Mouse (Mus musculus): Measurements from ENCODE around the gene Gtf3c2. TPM values are rescaled to one million over a fixed set of nuclear protein-coding genes. Genes with fewer than 3 reads are reported as not detected.
"Not testable (repeated sequence)": the region's sequence is repeated elsewhere in the genome, so short reads cannot be mapped to it uniquely, and the experiment has no call there.

Gtf3c2 gene
- total and polyA plus RNA-seq, 3 experiments: 22.8 to 96.9 (median 49.4) TPM

DNA sequence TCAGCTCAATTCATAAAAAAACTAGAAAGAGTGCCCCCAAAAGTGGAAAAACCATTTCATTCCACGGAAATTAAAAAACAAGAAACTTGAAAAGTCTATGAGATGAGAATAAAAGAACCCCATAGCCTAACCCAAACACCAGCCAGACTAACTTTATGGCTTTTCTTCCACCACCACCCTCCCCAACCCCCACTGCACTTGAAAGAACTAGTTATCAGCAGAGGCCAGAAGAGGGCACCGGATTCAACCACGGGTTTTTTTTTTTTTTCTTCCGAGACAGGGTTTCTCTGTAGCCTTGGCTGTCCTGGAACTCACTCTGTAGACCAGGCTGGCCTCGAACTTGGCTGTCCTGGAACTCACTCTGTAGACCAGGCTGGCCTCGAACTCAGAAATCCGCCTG is 38.4 kb upstream of the Gtf3c2 start:
- Histone ChIP-seq H3K9ac (ENCODE audit: insufficient read depth, low read depth) (peak overlapping the region; percentile 75; the same call in 1 of the 2 replicates), H3K27ac (ENCODE audit: insufficient read depth, low read depth) (no peak overlapping the region)
- DNase-seq (ENCODE audit: extremely low read depth): peak; percentile 69

DNA sequence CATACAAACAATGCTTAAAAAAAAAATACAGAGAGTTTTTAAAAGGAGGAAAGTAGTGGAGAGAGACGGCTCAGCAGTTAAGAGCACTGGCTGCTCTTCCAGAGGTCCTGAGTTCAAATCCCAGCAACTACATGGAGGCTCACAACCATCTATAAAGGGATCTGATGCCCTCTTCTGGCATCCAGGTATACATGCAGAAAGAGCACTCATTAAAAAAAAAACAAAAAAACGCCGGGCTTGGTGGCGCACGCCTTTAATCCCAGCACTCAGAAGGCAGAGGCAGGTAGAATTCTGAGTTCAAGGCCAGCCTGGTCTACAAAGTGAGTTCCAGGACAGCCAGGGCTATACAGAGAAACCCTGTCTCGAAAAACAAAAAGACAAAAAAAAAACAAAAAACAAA is 36.6 kb upstream of the Gtf3c2 start:
- Histone ChIP-seq H3K4me1 (ENCODE audit: control insufficient read depth in 1 of 2, insufficient read depth in 2 of 2) (peaks cover 2 to 36% of the 10 kb centered on the region in 2 experiments; a peak in 3 of 4 replicates), H3K79me2 (replicated peaks; ENCODE audit: control insufficient read depth, extremely low read depth, insufficient read depth, poor library complexity, severe bottlenecking) (peaks cover 80% of the 10 kb centered on the region), H3K36me3 (replicated peaks in 1 of 2; ENCODE audit: control insufficient read depth in 1 of 2, insufficient read depth in 1 of 2, low read length in 1 of 2) (peaks cover 0 to 33% of the 10 kb centered on the region in 2 experiments)
- in situ Hi-C loops (cut with MboI; ENCODE audit: low pct_ligation_motif_present, low pct_unique_long_range_greater_than_20kb, low sequenced_read_pairs); H3K9ac ChIP-seq (ENCODE audit: insufficient read depth, low read depth); DNase-seq (ENCODE audit: extremely low read depth); H3K4me3 ChIP-seq (replicated peaks in 1 of 3; ENCODE audit: low read depth in 2 of 3, low read length in 2 of 3, poor library complexity in 1 of 3); H3K9me3 ChIP-seq (replicated peaks; ENCODE audit: low read length); H3K4me2 ChIP-seq (ENCODE audit: insufficient read depth, low read depth, poor library complexity, severe bottlenecking); H3K27ac ChIP-seq (ENCODE audit: insufficient read depth, low read depth); dilution Hi-C loops (cut with MboI; ENCODE audit: extremely low pct_ligation_motif_present, extremely low pct_unique_long_range_greater_than_20kb, low sequenced_read_pairs); H3K27me3 ChIP-seq (replicated peaks): not testable (repeated sequence)
- peak; percentile 55; the same call in 1 of the 2 replicates for TF ChIP-seq ZNF384 (IDR thresholded peaks at IDR 0.05; ENCODE audit: low read depth, low read length)

More for the DNA sequence above, 38.4 kb upstream of the Gtf3c2 start:
- Histone ChIP-seq H3K9me3 (replicated peaks; ENCODE audit: low read length) (no peaks in the 10 kb centered on the region), H3K27me3 (replicated peaks) (no peaks in the 10 kb centered on the region), H3K36me3 (replicated peaks in 1 of 2; ENCODE audit: control insufficient read depth in 1 of 2, insufficient read depth in 1 of 2, low read length in 1 of 2) (peaks cover 0 to 21% of the 10 kb centered on the region in 2 experiments), H3K79me2 (replicated peaks; ENCODE audit: control insufficient read depth, extremely low read depth, insufficient read depth, poor library complexity, severe bottlenecking) (peaks cover 64% of the 10 kb centered on the region), H3K4me2 (ENCODE audit: insufficient read depth, low read depth, poor library complexity, severe bottlenecking) (peak overlapping the region; percentile 86; the same call in 1 of the 2 replicates), H3K4me3 (replicated peaks in 1 of 3; ENCODE audit: low read depth in 2 of 3, low read length in 2 of 3, poor library complexity in 1 of 3) (no peak overlapping the region), H3K4me1 (ENCODE audit: control insufficient read depth in 1 of 2, insufficient read depth in 2 of 2) (peaks cover 0 to 30% of the 10 kb centered on the region in 2 experiments; a peak in 2 of 4 replicates)
- dilution Hi-C loops (cut with MboI; ENCODE audit: extremely low pct_ligation_motif_present, extremely low pct_unique_long_range_greater_than_20kb, low sequenced_read_pairs): no loop called here
- TF ChIP-seq PAX5 (IDR thresholded peaks at IDR 0.05; ENCODE audit: low read length): no peak
- no peak for TF ChIP-seq BHLHE40 (IDR thresholded peaks at IDR 0.05; ENCODE audit: low read depth, low read length)
- TF ChIP-seq HCFC1 (IDR thresholded peaks at IDR 0.05; ENCODE audit: low read depth, low read length): peak; percentile 38; the same call in 1 of the 2 replicates
- 0 out of 2 replicates have a peak, but pooled peaks have one; percentile 17 for TF ChIP-seq SIN3A (IDR thresholded peaks at IDR 0.05; ENCODE audit: low read length)
- TF ChIP-seq IRF4 (IDR thresholded peaks at IDR 0.05; ENCODE audit: low read depth, low read length): peak; percentile 42; the same call in 1 of the 2 replicates
- TF ChIP-seq RCOR1 (conservative IDR thresholded peaks at IDR 0.05; ENCODE audit: low read depth, low read length): no peak
- no peak for TF ChIP-seq ZKSCAN1 (IDR thresholded peaks at IDR 0.05; ENCODE audit: borderline replicate concordance, low read depth, low read length)
- peak; percentile 20 for TF ChIP-seq SMC3 (IDR thresholded peaks at IDR 0.05; ENCODE audit: low read depth, low read length)
- TF ChIP-seq CHD2 (IDR thresholded peaks at IDR 0.05; ENCODE audit: low read length): peak; percentile 69; the same call in 1 of the 2 replicates
- TF ChIP-seq MAZ (IDR thresholded peaks at IDR 0.05; ENCODE audit: low read depth, low read length): 0 out of 2 replicates have a peak, but pooled peaks have one; percentile 35
- TF ChIP-seq JUN (IDR thresholded peaks at IDR 0.05; ENCODE audit: insufficient read depth, low read depth, low read length): no peak
- no peak for TF ChIP-seq POLR2A (IDR thresholded peaks at IDR 0.05; ENCODE audit: low read depth, low read length)
- TF ChIP-seq ETS1 (conservative IDR thresholded peaks at IDR 0.05; ENCODE audit: low read depth, low read length): no peak
- peak; percentile 97 for TF ChIP-seq ZNF384 (IDR thresholded peaks at IDR 0.05; ENCODE audit: low read depth, low read length)
- peak in 1 of 2 experiments; percentile 55; a peak in 2 of 4 replicates for TF ChIP-seq CTCF (conservative IDR thresholded peaks at IDR 0.05 in 1 of 2, IDR thresholded peaks at IDR 0.05 in 1 of 2; ENCODE audit: low read depth in 2 of 2, low read length in 2 of 2)
- TF ChIP-seq NELFE (IDR thresholded peaks at IDR 0.05; ENCODE audit: low read depth, low read length): no peak
- in situ Hi-C loops (cut with MboI; ENCODE audit: low pct_ligation_motif_present, low pct_unique_long_range_greater_than_20kb, low sequenced_read_pairs): no loop called here

All from CH12.LX (cell line).